Mouse (Mus musculus) gonadal fat pad, adult 2 months (tissue): ENCODE results near the gene Olfr560. TPM values are rescaled to one million over a fixed set of nuclear protein-coding genes. Genes with fewer than 3 reads are reported as not detected.

Source experiments
- DNase-seq: peaks from one replicate; pipeline ENCODE4 v3.0.0-alpha.2; 2012; ENCODE audit warnings: low read depth
- polyA plus RNA-seq: library from polyadenylated mRNA; depleted of rRNA; stranded (reverse); fragments of >200 nt; gene quantifications from 2 replicates; pipeline ENCODE4 v1.2.3, GENCODE M21; 2012; rRNA removed

The Olfr560 gene
- 0.14 TPM in 1 of 2 replicates, not detected in the other for polyA plus RNA-seq

- DNase-seq: no peak
Measured at GRCm38 (mm10) chr7:102759266-102759665, at the start of gene Olfr560, which contains the start of gene Olfr78. TSS of gene Olfr560 (minus strand) at chr7:102759366. TSS of gene Olfr78 (minus strand) at chr7:102759471.

GRCm38 (mm10) chr7:102803180-102803579 is 44.0 kb upstream of the Olfr560 start, which contains the start of gene Olfr564:
TSS of gene Olfr564 (plus strand) at chr7:102803480.
- no peak for DNase-seq

GRCm38 (mm10) chr7:102770921-102771320 is 11.8 kb upstream of the Olfr560 start, which contains the start of gene Olfr561:
TSS of gene Olfr561 (plus strand) at chr7:102771221.
- DNase-seq: no peak

GRCm38 (mm10) chr7:102752086-102752485 is 7.1 kb downstream of the Olfr560 start:
- DNase-seq: no peak

DNA sequence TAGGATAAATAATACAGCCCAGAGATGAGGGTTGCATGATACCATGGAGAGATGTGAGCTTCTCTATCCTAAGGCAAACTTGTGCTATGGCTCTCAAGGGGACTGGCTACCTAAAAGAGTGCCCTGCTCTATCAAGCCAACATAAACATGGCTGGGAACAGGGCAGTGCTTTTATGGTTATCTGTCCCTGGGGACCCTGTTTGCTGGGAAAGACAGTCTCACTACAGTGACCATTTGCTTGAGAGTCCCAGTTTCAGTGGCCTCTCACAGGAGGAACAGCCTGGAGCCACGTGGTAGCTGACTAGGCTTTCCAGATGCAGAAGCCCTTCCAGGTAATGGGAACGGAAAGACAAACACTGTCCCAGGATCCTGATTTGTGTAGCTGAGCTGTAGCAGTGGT is 21.5 kb downstream of the Olfr560 start:
- no peak for DNase-seq

- DNase-seq: no peak
Measured at GRCm38 (mm10) chr7:102733793-102734192, 25.4 kb downstream of the Olfr560 start.

DNA sequence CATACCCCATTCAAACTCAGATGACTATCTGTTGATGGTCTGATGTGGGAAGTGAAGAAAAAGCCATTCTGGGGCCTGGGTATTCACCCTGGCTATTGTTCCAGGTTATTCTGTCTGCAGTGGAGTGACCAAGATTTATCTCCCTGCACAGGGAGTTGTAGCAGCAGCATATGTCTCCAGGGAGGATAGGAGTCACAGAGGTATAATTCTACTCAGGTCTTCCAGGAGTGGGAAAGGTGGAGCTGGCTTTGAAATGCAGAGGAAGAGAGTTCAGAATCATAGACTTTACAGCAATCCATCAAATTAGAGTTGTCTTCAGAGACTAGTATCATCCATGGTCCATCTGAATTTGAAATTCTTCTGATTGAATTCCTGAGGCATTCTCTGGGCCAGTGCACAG is 31.8 kb downstream of the Olfr560 start, which contains the start of gene Olfr559:
TSS of gene Olfr559 (minus strand) at position 101 of the 400 bp plus-strand sequence.
- DNase-seq: no peak

GRCm38 (mm10) chr7:102718970-102719369 is 40.2 kb downstream of the Olfr560 start, which contains the start of gene Olfr33:
TSS of gene Olfr33 (minus strand) at chr7:102719070.
- DNase-seq: no peak

DNA sequence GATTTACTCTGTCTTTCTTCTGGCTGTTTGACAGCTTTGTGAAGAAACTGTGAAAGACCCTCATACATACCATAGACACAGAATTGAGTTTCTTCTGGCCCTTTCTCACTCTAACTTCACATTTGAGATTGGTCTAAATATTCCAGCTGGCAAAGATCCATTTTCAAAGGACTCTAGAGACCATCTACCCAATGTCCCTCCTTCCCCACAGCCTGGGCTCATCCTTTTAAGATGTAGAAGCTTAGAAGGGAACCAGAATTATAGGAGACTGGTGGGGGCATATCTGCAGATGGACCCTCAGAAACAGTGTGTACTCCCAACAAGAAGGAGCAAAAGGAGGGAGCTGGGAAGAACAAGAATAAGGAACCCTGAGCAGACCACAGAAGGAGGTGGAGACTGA is 57.3 kb downstream of the Olfr560 start, which contains the start of gene Olfr558:
TSS of gene Olfr558 (plus strand) at position 301 of the 400 bp plus-strand sequence.
- DNase-seq: no peak

Other genes starting within 250 kb of the Olfr560 start
- gene Olfr547, start 224.6 kb downstream of the Olfr560 start, polyA plus RNA-seq: not detected in 2 replicates
- gene Olfr548-ps1, start 218.5 kb downstream of the Olfr560 start, polyA plus RNA-seq: not detected in 2 replicates
- not detected in 2 replicates for gene Olfr549, start 209.5 kb downstream of the Olfr560 start, polyA plus RNA-seq
- 5.4 and 6.4 TPM in 2 replicates for gene Trim21, start 193.9 kb downstream of the Olfr560 start, polyA plus RNA-seq
- gene Olfr550, start 187.9 kb downstream of the Olfr560 start, polyA plus RNA-seq: 0.20 and 0.45 TPM in 2 replicates
- not detected in 2 replicates for gene Olfr551, start 167.5 kb downstream of the Olfr560 start, polyA plus RNA-seq
- not detected in 2 replicates for gene Olfr552, start 161.6 kb downstream of the Olfr560 start, polyA plus RNA-seq
- not detected in 2 replicates for gene Olfr553, start 141.1 kb downstream of the Olfr560 start, polyA plus RNA-seq
- gene Olfr554, start 120.9 kb downstream of the Olfr560 start, polyA plus RNA-seq: not detected in 2 replicates
- not detected in 2 replicates for gene Olfr555, start 100.5 kb downstream of the Olfr560 start, polyA plus RNA-seq
- gene Olfr556, start 94.5 kb downstream of the Olfr560 start, polyA plus RNA-seq: not detected in 2 replicates
- 37.4 and 42.2 TPM in 2 replicates for gene Trim68, start 72.0 kb downstream of the Olfr560 start, polyA plus RNA-seq
- gene Olfr557, start 63.5 kb downstream of the Olfr560 start, polyA plus RNA-seq: not detected in 2 replicates
- 2.6 and 3.6 TPM in 2 replicates for gene Olfr558, start 57.2 kb downstream of the Olfr560 start, polyA plus RNA-seq
- gene Olfr33, start 40.3 kb downstream of the Olfr560 start, polyA plus RNA-seq: not detected in 2 replicates
- gene Olfr559, start 31.9 kb downstream of the Olfr560 start, polyA plus RNA-seq: not detected in 2 replicates
- 3.7 and 4.9 TPM in 2 replicates for gene Olfr78, start 105 bp upstream of the Olfr560 start, polyA plus RNA-seq
- gene Olfr561, start 11.9 kb upstream of the Olfr560 start, polyA plus RNA-seq: 0.09 TPM in 1 of 2 replicates, not detected in the other
- not detected in 2 replicates for gene Olfr564, start 44.1 kb upstream of the Olfr560 start, polyA plus RNA-seq
- not detected in 2 replicates for gene Olfr566, start 99.4 kb upstream of the Olfr560 start, polyA plus RNA-seq
- not detected in 2 replicates for gene Olfr568, start 117.8 kb upstream of the Olfr560 start, polyA plus RNA-seq
- not detected in 2 replicates for gene Olfr569, start 131.5 kb upstream of the Olfr560 start, polyA plus RNA-seq
- not detected in 2 replicates for gene Olfr570, start 135.2 kb upstream of the Olfr560 start, polyA plus RNA-seq
- not detected in 2 replicates for gene Olfr571, start 158.2 kb upstream of the Olfr560 start, polyA plus RNA-seq
- not detected in 2 replicates for gene Olfr572, start 165.0 kb upstream of the Olfr560 start, polyA plus RNA-seq
- not detected in 2 replicates for gene Olfr573-ps1, start 183.2 kb upstream of the Olfr560 start, polyA plus RNA-seq
- gene Olfr574, start 189.1 kb upstream of the Olfr560 start, polyA plus RNA-seq: not detected in 2 replicates
- gene Olfr575, start 199.4 kb upstream of the Olfr560 start, polyA plus RNA-seq: not detected in 2 replicates
- gene Olfr576, start 203.3 kb upstream of the Olfr560 start, polyA plus RNA-seq: not detected in 2 replicates
- gene Olfr577, start 216.6 kb upstream of the Olfr560 start, polyA plus RNA-seq: not detected in 2 replicates
- not detected in 2 replicates for gene Olfr578, start 230.0 kb upstream of the Olfr560 start, polyA plus RNA-seq